Mouse (Mus musculus): ENCODE measurements around the gene Rusc2.

The Rusc2 gene

DNA sequence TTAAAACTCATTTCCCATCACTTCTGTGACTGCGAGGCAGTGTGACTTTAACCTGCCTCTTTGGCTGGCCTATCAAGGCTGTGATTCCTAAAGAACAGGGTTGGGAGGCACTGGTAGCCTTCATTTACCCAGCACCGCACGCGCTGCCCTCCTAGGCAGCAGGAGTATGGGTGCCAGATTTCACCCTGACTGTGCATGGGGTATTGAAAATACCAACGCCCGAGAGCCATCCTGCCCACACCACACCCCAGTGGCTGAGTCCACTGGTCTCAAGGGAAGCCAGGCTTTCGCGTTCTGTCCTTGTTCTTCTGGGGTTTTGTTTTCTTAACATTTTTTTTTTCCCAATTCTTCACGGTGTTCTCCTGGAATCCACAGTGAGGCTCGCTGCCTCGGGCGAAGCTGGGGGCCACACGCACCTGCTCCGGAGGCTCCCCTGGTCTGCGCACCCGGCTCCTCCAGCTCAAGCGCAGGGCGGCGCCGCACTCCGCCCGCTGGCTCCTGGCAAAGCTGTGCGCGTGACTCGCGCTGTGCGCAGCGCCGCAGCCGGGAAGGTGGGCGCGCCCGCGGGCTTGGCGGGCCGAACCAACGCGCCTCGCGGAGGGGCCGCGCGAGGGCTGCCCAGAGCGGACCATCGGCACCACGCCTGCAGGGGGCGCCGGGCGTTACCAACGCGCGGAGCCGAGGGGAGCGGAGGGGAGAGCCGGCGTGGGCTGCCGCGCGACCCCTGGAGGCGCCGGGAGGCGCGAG lies at the start of gene Rusc2:
Rusc2 (plus strand) TSS at position 572 of the 747 bp plus-strand sequence.
- DNase-seq (ENCODE audit: extremely low spot score): peak; percentile 78

DNA sequence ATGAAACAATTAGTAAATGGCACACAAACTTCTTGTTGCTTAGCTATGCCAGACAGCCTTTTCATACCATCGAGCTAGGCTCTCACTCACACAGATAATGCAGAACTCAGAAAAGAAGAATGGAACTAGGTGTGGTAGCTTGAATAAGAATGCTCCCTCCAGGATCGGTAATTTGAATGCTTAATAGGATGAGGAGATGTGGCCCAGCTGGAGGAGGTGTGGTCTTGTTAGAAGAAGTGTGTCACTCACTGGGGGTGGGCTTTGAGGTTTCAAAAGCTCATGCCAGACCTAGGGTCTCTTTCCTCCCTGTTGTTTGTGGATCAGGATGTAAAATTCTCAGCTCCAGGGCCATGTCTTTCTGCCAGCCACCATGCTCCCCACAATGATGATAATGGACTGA lies 47.0 kb upstream of the Rusc2 start:
- no peak for DNase-seq (ENCODE audit: extremely low spot score)

DNA sequence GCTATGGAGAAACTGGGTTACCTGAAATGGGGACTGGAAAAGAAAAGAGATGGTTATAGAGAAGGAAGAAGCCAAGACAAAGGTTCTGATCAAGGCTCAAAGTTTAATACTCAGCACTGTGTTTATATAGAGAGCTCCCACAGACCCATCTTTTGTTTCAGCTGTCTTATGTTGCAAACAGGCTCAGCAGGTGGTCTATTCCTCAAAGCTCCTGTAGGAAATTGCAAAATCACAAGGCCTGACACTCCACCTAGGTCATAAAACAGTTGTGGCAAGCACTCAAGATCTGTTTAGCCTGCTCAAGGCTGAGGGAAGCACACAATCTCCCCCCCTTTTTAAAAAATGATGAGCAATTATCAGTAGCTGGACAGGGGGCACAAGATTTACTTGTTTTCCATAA lies 45.6 kb upstream of the Rusc2 start:
- no peak for DNase-seq (ENCODE audit: extremely low spot score)

DNA sequence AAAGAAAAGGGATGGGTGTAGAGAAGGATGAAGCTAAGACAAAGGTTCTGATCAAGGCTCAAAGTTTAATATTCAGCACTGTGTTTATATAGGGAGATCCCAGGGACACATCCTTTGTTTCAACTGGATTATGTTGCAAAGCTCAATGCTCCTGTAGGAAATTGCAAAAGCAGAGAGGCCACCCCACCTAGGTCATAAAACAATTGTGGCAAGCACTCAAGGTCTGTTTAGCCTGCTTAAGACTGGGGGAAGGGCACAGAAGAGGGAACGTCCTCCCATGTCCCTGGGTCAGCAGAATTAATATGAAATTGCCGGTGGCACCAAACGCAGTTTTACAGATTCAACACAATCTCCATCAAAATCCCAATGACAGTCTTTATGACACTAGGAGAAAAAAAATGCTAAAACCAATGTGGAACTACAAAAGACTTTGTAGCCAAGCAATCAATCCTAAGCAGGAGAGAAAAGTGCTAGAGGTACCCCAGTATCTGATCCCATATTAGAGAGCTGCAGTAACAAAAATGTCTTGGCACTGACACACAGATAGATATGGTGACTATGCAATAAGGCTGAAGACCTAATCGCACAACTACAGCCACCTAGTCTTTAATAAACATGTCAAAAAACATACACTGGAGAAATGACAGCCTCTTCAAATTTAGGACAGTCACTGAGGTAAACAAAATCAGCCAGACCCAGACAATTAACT lies 41.5 kb upstream of the Rusc2 start:
- DNase-seq (ENCODE audit: extremely low spot score): no peak

DNA sequence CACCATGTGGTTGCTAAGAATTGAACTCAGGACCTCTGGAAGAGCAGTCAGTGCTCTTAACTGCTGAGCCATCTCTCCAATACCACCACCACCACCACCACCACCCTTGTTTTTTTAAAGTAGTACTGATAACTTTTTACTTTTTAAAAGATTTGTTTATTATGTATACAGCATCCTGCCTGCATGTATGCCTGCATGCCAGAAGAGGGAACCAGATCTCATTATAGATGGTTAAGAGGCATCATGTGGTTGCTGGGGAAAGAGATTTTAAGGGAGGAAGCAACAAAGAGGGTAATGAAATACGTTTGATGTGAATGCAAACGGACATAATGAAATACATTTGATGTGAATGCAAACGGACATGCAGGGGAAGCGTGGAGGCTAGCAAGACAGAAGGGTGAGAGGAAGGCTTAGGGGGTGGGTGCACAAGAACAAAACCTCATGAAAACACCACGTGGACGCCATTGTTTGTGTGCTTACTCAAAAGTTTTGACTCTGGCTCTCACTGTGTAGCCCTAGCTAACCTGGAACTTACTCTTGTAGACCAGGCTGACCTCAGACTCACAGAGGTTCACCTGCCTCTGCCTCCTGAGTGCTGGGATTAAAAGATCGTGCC lies 40.4 kb upstream of the Rusc2 start:
- DNase-seq (ENCODE audit: extremely low spot score): no peak

DNA sequence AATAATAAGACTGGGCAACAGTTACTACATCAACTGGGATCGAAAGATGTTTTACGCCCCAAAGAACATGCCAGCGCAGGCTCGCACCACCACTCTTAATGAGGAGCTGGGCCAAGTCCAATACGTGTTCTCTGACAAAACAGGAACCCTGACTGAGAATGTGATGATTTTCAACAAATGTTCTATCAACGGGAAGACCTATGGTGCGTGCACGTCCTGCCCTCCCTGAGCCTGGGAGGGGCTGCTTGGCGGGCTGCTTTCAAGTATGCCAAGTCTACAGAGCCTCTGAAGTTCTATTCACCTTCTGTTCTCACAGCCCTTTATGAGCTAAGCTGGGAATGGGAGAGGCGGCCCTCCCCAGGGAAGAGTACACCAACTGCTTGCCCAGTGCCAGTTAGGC lies 39.3 kb upstream of the Rusc2 start:
- DNase-seq (ENCODE audit: extremely low spot score): no peak

DNA sequence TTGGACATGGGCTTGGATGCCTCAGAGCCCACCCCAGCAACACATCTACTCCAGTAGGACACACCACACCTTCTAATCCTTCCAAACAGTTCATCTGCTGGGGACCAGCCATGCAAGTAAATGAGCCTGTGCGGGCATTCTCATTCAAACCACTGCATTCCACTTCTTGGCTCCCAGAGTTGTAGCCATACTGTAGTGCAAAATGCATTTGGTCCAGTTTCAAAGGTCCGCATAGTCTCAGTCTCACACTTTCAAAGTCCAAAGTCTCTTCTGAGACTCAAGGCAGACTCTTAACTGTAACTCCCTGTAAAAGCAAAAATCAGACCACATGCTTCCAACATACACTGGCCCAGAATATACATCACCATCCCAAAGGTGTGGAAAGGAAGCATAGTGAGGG lies 36.8 kb upstream of the Rusc2 start:
- DNase-seq (ENCODE audit: extremely low spot score): no peak

DNA sequence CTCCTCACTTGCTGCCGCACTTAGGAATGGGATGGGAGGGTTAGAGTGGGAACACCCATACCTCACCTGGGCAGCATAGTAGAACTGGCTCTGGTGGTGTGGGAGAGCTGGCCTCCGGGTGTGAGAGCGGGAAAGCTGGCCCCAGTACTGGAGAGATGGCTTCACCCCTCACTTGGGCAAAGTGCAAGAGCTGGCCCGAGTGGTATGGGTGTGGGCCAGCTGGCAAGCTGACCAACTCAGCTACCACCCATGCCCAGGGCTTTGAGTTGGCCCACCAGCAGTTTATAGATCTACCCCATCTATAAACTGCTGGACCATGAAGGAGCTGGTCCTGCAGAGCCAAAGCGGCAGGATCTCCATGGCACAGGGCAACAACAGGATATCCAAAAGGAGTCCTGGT lies 32.6 kb upstream of the Rusc2 start:
- DNase-seq (ENCODE audit: extremely low spot score): no peak

DNA sequence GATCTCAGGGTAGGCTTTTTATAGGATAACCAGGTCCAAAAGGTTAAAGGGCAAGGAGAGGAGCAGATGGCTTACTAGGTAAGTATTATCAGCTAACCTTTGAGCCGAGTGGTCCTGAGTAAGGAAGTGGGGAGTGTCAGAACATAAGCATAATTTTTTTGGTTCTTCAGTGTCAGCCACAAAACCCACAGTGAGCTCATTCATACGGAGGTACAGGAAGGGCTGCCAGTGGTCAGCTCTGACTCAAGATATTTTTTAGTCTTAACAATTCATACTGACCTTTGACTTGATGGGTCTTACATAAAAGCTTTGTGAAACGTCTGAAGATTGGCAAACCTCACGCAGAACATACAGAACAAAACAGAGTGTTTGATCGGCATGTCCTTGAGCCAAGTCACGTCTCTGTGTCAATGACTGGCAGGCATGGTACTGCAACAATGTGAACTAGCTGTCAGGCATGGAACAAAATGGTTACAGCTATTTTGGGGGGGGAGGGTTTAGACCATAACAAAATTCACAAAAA lies 31.7 kb upstream of the Rusc2 start:
- no peak for DNase-seq (ENCODE audit: extremely low spot score)

DNA sequence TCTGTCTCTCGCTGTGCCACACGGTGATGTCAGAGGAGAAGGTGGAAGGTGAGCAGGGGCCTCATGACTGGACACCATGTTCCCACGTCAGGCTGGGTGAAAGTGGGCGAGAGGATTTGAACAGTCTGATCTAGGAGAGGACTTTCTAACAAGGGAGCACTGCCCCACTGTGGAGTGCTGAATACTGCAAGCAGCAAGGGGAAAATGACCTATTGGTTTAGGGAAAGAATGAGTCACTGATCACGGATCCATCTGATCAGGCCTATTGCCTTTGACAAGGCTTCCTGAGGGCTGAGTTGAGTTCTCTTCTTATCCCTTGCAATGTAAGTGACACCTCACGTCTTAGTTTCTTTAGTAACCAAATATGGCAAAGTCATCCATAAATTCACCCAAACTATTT lies 28.1 kb upstream of the Rusc2 start:
- DNase-seq (ENCODE audit: extremely low spot score): no peak

DNA sequence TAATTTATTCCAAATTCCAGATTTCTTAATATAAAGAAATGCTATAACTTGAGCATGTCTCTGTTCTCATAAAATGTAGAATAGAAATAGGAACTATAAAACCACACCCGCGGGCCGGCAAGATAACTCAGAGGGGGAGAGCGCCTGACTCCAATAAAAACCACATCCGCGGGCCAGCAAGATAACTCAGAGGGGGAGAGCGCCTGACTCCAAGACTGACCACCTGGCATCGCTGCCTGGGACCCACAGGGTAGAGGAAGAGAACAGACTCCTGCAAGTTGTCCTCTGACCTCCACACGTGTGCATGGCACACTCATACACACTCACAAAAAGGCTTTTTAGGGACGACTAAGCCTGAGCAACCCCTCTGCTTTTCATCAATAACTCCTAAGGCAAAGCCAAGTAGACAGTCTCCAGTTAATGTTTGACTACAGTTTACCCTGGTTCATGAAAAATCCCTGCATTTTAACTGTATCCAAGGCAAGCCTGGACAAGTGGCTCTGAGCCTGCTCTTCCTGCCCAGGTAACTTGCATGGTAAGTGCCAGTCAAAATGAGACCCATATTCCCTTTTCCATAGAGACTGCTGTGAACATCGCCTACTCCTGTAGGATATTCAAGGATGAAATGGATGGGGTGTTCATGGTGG lies 16.7 kb upstream of the Rusc2 start:
- DNase-seq (ENCODE audit: extremely low spot score): no peak

DNA sequence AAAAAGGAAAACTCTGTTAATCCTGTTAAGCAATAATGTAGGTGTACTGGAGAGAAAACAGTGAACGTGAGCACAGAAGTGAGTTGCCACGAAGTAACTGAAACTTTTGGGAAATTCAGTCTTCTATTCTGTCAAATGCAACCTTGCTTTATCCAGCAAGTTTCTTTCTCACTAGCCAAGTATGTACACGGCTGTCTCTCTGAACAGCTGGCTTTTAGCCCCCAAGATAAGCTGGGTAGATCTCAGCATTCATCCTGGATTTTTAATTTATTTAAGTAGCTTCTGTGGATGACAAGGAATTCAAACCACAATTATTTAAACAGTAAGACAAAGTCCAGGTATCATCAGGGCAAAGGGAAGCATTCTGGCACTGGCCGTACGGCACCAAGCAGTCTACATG lies 14.5 kb upstream of the Rusc2 start:
- DNase-seq (ENCODE audit: extremely low spot score): no peak

DNA sequence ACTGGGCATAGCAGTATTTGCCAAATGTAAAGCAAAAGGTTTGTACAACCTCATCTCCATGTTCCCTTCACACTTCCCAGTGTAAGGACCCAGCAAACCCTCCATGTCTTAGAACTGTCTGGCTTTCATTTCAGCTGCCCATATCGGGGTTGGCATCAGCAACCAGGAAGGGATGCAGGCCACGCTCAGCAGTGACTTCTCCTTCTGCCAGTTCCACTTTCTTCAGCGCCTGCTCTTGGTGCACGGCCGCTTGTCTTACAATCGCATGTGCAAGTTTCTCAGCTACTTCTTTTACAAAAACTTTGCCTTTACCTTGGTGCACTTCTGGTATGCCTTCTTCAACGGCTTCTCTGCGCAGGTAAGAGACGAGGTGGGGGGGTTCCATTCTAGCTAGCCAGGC lies 14.0 kb upstream of the Rusc2 start:
- no peak for DNase-seq (ENCODE audit: extremely low spot score)

DNA sequence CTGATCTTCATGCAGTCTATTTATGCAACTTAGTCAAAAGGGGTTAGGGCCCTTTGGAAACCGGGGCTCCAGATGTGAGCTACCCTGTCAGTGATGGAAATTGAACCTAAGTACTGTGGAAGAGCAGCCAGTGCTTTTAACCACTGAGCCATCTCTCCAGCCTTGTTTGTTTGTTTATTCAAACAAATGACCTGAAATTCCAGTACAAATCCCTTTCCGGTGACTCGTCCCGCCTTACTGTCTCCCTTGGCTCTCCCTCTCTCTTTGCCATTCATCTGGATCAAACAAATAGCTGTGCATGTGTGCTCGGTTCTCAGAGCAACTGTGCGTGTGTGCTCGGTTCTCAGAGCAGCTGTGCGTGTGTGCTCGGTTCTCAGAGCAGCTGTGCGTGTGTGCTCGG lies 10.4 kb upstream of the Rusc2 start:
- DNase-seq (ENCODE audit: extremely low spot score): no peak

DNA sequence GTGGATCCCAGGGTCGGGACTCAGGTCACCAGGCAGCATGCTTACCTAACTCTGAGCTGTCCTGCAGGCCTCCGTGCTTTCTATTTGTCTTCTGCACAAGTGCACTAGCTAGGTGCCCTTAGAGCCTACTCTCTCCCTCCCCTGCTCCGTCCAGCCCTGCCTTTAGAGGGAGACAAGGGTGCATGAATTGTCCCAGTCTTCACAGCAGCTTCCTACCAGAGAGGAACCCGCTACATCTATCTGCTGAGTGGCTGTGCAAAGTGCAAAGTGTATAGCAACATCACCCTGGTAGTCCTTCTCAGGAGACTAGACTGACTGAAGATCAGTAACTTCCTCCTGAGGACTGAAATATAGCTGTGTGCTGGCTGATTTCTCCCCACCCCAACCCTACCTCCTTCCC lies 9.6 kb upstream of the Rusc2 start:
- DNase-seq (ENCODE audit: extremely low spot score): no peak

DNA sequence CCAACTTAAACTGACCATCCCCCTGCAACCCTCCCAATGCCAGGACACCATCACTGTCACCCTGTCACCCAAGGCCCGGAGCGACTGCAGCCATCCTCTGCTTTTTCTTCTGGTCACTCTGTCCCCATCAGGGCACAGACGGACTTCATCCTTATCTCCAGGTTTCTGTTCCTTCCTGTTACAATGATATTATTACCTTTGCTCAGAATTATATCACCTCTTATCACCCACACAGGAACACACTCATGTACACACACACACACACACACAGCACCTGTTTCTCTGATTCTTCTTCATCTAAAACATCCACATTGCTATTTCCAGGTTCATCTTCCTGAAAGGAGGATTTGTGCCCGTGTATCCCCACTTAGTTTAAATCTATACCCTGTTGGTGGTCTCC lies 7.5 kb upstream of the Rusc2 start:
- no peak for DNase-seq (ENCODE audit: extremely low spot score)

DNA sequence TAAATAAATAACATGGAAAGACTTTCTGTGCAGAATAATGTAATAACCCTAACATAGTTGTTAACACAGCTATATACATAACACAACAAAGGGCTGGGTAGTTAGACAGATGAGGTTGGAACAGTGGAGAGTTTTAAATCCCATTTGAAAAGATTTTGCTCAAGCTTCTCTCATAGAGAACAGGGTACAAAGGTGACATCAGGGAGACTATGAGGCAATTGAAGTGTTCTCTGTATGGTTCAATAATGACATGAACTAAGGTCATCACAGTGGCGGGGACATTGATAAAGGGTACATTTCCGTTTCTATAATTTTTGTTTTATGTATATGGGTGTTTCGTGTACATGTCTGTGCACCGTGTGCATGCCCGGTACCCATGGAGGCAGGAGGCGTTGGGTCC lies 2.2 kb upstream of the Rusc2 start:
- no peak for DNase-seq (ENCODE audit: extremely low spot score)

DNA sequence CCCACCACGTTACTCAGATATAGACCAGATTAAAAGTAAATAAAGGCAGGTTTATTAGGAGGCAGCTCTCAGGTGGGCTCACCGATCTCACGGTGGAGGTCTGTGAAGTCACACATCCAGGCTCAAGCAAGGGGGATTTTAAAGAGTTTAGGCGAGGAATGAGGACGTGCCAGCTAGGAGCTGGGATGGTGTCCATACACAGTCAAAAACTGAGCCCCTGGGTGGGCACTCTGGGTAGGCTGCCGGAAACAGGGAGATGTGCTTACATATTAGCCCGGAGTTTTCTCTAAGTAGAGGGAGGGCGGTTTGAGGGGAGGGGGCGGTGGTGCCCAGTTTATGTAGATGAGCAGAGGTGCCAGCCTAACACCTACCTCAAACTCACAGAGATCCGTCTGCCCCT lies 828 bp upstream of the Rusc2 start:
- DNase-seq (ENCODE audit: extremely low spot score): no peak

DNA sequence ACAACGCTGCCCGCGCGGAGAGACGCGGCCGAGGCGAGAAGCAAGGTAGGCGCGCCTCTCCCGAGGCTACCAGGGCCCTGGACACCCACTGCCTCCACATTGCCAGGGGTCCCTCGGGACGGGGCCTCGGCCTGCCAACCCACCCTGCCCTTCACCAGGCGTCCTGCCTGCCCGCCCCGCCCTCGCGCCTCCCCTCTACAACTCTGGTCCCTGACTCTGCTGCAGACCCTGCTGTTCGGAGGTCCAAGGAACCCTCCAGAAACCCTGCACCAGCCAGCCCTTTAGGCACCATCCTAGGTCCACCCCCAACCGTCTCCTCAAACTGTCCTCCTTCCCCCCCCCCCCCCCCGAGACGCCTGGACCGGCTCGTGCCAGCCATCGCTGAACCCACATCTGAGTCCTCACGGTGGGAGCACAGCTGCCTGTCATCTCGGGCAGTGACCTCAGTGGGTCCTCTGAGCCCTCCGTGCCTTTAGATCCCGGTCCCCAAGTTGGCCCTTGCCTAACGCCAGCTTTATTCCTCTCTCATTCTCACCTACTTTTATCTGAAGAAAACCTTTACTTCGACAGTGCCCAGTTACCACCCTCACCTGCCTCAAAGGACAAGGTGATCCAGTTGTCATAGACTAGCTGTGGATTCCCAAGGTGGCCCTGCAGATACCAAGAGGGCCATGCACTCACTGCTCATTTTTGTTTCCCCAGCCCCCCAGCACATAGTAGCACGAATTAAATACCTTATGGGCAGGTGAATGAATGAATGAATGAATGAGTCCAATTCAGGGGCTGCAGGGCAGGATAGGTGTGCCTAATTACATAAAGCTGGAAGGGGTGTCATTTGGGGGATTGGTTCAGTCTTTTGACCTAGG lies 609 bp downstream of the Rusc2 start:
- DNase-seq (ENCODE audit: extremely low spot score): no peak

DNA sequence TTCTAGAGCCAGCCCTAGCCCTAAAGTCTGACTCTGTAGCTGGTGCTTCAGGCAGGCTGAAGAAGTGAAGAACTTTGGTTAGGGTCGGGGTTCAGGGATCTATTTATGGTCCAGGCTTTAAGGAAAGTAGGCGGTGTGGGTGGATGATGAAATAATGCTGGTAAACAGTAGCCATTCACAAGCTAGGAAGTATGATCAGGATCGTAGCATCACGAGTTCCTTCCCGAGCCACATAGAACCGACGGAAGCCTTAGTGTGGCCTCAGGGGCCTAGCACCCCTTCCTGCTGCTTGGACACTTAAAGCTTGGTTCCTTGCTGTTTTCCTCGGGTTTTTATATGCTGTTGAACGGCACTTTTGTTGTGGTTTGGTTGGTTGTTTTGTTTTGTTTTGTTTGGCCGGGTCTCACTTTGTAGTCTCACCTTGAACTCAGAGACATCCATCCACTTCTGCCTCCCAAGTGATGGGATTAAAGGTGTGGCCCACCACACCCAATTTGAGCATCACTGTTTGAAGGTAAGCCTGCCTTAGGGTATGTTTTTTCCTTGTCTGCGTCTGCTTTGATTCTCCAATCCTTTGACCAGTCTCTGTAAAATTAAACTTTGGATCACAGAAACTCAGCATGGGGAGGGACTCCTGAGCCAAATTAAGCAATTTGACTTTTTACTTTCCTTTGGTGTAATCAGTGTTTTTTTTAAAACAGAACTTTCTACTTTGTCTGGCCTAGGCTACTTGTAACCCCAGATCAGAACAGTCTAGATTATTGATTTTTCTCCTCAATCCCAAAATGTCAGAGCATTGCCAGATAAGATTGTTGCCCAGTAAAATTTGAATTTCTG lies 1.7 kb downstream of the Rusc2 start:
- DNase-seq (ENCODE audit: extremely low spot score): no peak

DNA sequence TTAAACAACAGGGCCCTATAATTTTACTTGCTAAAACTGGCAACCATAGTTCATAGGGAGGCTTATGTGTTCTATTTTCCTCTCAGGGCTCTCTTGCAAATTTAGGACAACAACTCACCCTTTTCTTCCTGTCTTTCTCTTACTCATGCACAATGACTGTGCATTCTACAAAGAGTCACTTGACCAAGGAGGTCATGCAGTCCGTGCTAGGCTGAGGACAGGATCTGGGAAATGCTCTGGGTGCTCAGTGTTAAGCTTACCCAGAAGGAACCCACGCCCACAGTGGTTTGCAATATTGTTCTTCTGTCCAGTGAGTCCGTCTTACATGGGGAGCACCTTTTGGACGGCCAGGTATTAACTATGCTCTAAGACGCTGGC lies 2.3 kb downstream of the Rusc2 start:
- DNase-seq (ENCODE audit: extremely low spot score): no peak
